Mouse (Mus musculus): Measurements from ENCODE around the gene AC131692.1. TPM values are rescaled to one million over a fixed set of nuclear protein-coding genes. Genes with fewer than 3 reads are reported as not detected.
"Not testable (repeated sequence)": the region's sequence is repeated elsewhere in the genome, so short reads cannot be mapped to it uniquely, and the experiment has no call there.

AC131692.1 gene
- polyA plus RNA-seq, 1 experiment from 2014 or later: 0.27 TPM

- Histone ChIP-seq H3K4me1 (ENCODE audit: control insufficient read depth, insufficient read depth, low read length) (peaks cover 6% of the 10 kb centered on the region), H3K9ac (ENCODE audit: low read length) (no peak overlapping the region), H3K9me3 (ENCODE audit: control insufficient read depth, low read length) (no peaks in the 10 kb centered on the region), H3K27me3 (ENCODE audit: control insufficient read depth, insufficient read depth, low read length) (no peaks in the 10 kb centered on the region), H3K4me3 (ENCODE audit: low read depth, low read length) (no peak overlapping the region), H3K27ac (ENCODE audit: low read depth, low read length) (no peak overlapping the region), H3K36me3 (ENCODE audit: control insufficient read depth, insufficient read depth, low read length) (no peaks in the 10 kb centered on the region), H3K4me2 (no peak overlapping the region)
- 31% methylated on average over 19 of the region's 19 CpGs for WGBS
- DNase-seq (ENCODE audit: low spot score, missing footprints) (peak; percentile 65), ATAC-seq (ENCODE audit: low FRiP score) (no peak)
These were observed 27.5 kb downstream of the AC131692.1 start for GRCm38 (mm10) chr19:6121761-6122160.

GRCm38 (mm10) chr19:6123330-6123729 is 29.1 kb downstream of the AC131692.1 start:
- whole genome bisulfite sequencing: 76% methylated on average over 8 of the region's 8 CpGs
- H3K27ac ChIP-seq (ENCODE audit: low read depth, low read length): no peak overlapping the region
- no peak for ATAC-seq (ENCODE audit: low FRiP score)

GRCm38 (mm10) chr19:6124898-6125297 is 30.7 kb downstream of the AC131692.1 start:
- Histone ChIP-seq H3K27ac (ENCODE audit: low read depth, low read length) (no peak overlapping the region), H3K4me1 (ENCODE audit: control insufficient read depth, insufficient read depth, low read length) (peaks cover 2% of the 10 kb centered on the region; the same call in 1 of the 2 replicates), H3K9me3 (ENCODE audit: control insufficient read depth, low read length) (no peaks in the 10 kb centered on the region), H3K27me3 (ENCODE audit: control insufficient read depth, insufficient read depth, low read length) (no peaks in the 10 kb centered on the region), H3K36me3 (ENCODE audit: control insufficient read depth, insufficient read depth, low read length) (no peaks in the 10 kb centered on the region), H3K9ac (ENCODE audit: low read length) (no peak overlapping the region), H3K4me2 (no peak overlapping the region), H3K4me3 (ENCODE audit: low read depth, low read length) (no peak overlapping the region)
- ATAC-seq (ENCODE audit: low FRiP score) (no peak), DNase-seq (ENCODE audit: low spot score, missing footprints) (peak; percentile 78)
- 72% methylated on average over 2 of the region's 2 CpGs for WGBS

More at GRCm38 (mm10) chr19:6123330-6123729, 29.1 kb downstream of the AC131692.1 start:
- Histone ChIP-seq H3K4me1 (ENCODE audit: control insufficient read depth, insufficient read depth, low read length) (peaks cover 2% of the 10 kb centered on the region), H3K4me2 (no peak overlapping the region), H3K9me3 (ENCODE audit: control insufficient read depth, low read length) (no peaks in the 10 kb centered on the region), H3K27me3 (ENCODE audit: control insufficient read depth, insufficient read depth, low read length) (no peaks in the 10 kb centered on the region), H3K9ac (ENCODE audit: low read length) (0 out of 2 replicates have a peak overlapping the region, but pooled peaks have one; percentile 9), H3K36me3 (ENCODE audit: control insufficient read depth, insufficient read depth, low read length) (no peaks in the 10 kb centered on the region), H3K4me3 (ENCODE audit: low read depth, low read length) (no peak overlapping the region)
- DNase-seq (ENCODE audit: low spot score, missing footprints): peak; percentile 80

- no peak for ATAC-seq (ENCODE audit: low FRiP score)
- peaks cover 2% of the 10 kb centered on the region; the same call in 1 of the 2 replicates for H3K4me1 ChIP-seq (ENCODE audit: control insufficient read depth, insufficient read depth, low read length)
- 24% methylated on average over 4 of the region's 4 CpGs for WGBS
These were observed 32.1 kb downstream of the AC131692.1 start for GRCm38 (mm10) chr19:6126289-6126688.

GRCm38 (mm10) chr19:6126789-6127580 is 32.8 kb downstream of the AC131692.1 start:
- no peak for ATAC-seq (ENCODE audit: low FRiP score)
- peak overlapping the region; percentile 44 for H3K4me3 ChIP-seq (ENCODE audit: low read depth, low read length)
- DNase-seq (ENCODE audit: low spot score, missing footprints): peak; percentile 81
- H3K4me1 ChIP-seq (ENCODE audit: control insufficient read depth, insufficient read depth, low read length): peaks cover 2% of the 10 kb centered on the region; the same call in 1 of the 2 replicates
- H3K27ac ChIP-seq (ENCODE audit: low read depth, low read length): no peak overlapping the region
- H3K36me3 ChIP-seq (ENCODE audit: control insufficient read depth, insufficient read depth, low read length): no peaks in the 10 kb centered on the region
- H3K9me3 ChIP-seq (ENCODE audit: control insufficient read depth, low read length): no peaks in the 10 kb centered on the region
- no peaks in the 10 kb centered on the region for H3K27me3 ChIP-seq (ENCODE audit: control insufficient read depth, insufficient read depth, low read length)
- WGBS: 75% methylated on average over 10 of the region's 10 CpGs
- H3K9ac ChIP-seq (ENCODE audit: low read length): peak overlapping the region; percentile 64; the same call in 1 of the 2 replicates
- peak overlapping the region; percentile 66 for H3K4me2 ChIP-seq

More at GRCm38 (mm10) chr19:6126289-6126688, 32.1 kb downstream of the AC131692.1 start:
- H3K27me3 ChIP-seq (ENCODE audit: control insufficient read depth, insufficient read depth, low read length): no peaks in the 10 kb centered on the region
- no peak overlapping the region for H3K27ac ChIP-seq (ENCODE audit: low read depth, low read length)
- no peaks in the 10 kb centered on the region for H3K36me3 ChIP-seq (ENCODE audit: control insufficient read depth, insufficient read depth, low read length)
- no peak overlapping the region for H3K4me3 ChIP-seq (ENCODE audit: low read depth, low read length)
- no peak overlapping the region for H3K4me2 ChIP-seq
- DNase-seq (ENCODE audit: low spot score, missing footprints): peak; percentile 95
- no peaks in the 10 kb centered on the region for H3K9me3 ChIP-seq (ENCODE audit: control insufficient read depth, low read length)
- no peak overlapping the region for H3K9ac ChIP-seq (ENCODE audit: low read length)

- ATAC-seq (ENCODE audit: low FRiP score) (peak; percentile 91), DNase-seq (ENCODE audit: low spot score, missing footprints) (peak; percentile 98)
- Histone ChIP-seq H3K4me1 (ENCODE audit: control insufficient read depth, insufficient read depth, low read length) (peaks cover 2% of the 10 kb centered on the region; the same call in 1 of the 2 replicates), H3K27ac (ENCODE audit: low read depth, low read length) (peak within 1 kb of the TSS; percentile 68), H3K4me3 (ENCODE audit: low read depth, low read length) (peak within 1 kb of the TSS; percentile 44), H3K36me3 (ENCODE audit: control insufficient read depth, insufficient read depth, low read length) (no peaks in the 10 kb centered on the region), H3K4me2 (peak within 1 kb of the TSS; percentile 66), H3K9ac (ENCODE audit: low read length) (peak within 1 kb of the TSS; percentile 64), H3K27me3 (ENCODE audit: control insufficient read depth, insufficient read depth, low read length) (no peaks in the 10 kb centered on the region), H3K9me3 (ENCODE audit: control insufficient read depth, low read length) (no peaks in the 10 kb centered on the region)
- under 1% methylated on average over 32 of the region's 32 CpGs for WGBS
These were observed 33.6 kb downstream of the AC131692.1 start, which contains the start of gene Snx15 for GRCm38 (mm10) chr19:6127760-6128341. Gene Snx15, minus strand, starts transcription at chr19:6128304.

GRCm38 (mm10) chr19:6130414-6131128 is 36.4 kb downstream of the AC131692.1 start:
- 75% methylated on average over 7 of the region's 7 CpGs for WGBS
- not testable (repeated sequence) for H3K27me3 ChIP-seq (ENCODE audit: control insufficient read depth, insufficient read depth, low read length); ATAC-seq (ENCODE audit: low FRiP score); H3K4me3 ChIP-seq (ENCODE audit: low read depth, low read length); H3K9me3 ChIP-seq (ENCODE audit: control insufficient read depth, low read length); DNase-seq (ENCODE audit: low spot score, missing footprints); H3K4me2 ChIP-seq; H3K4me1 ChIP-seq (ENCODE audit: control insufficient read depth, insufficient read depth, low read length); H3K27ac ChIP-seq (ENCODE audit: low read depth, low read length); H3K9ac ChIP-seq (ENCODE audit: low read length); H3K36me3 ChIP-seq (ENCODE audit: control insufficient read depth, insufficient read depth, low read length)

GRCm38 (mm10) chr19:6132171-6132827 is 38.1 kb downstream of the AC131692.1 start:
- H3K4me2 ChIP-seq: no peak overlapping the region
- H3K4me3 ChIP-seq (ENCODE audit: low read depth, low read length): no peak overlapping the region
- no peak for DNase-seq (ENCODE audit: low spot score, missing footprints)
- H3K9ac ChIP-seq (ENCODE audit: low read length): no peak overlapping the region
- H3K4me1 ChIP-seq (ENCODE audit: control insufficient read depth, insufficient read depth, low read length): peaks cover 2% of the 10 kb centered on the region; the same call in 1 of the 2 replicates
- no peaks in the 10 kb centered on the region for H3K9me3 ChIP-seq (ENCODE audit: control insufficient read depth, low read length)
- ATAC-seq (ENCODE audit: low FRiP score): no peak
- no peaks in the 10 kb centered on the region; the same call in none of the 2 replicates for H3K36me3 ChIP-seq (ENCODE audit: control insufficient read depth, insufficient read depth, low read length)
- H3K27me3 ChIP-seq (ENCODE audit: control insufficient read depth, insufficient read depth, low read length): no peaks in the 10 kb centered on the region
- WGBS: 87% methylated on average over 7 of the region's 7 CpGs
- H3K27ac ChIP-seq (ENCODE audit: low read depth, low read length): no peak overlapping the region
